10 mouse cellular contexts compared by ENCODE assay signal in genomic region chr4:133423108-133423507, GRCm38 (mm10). TPM values are rescaled to one million over a fixed set of nuclear protein-coding genes. Genes with fewer than 3 reads are reported as not detected.
DNase-seq lines count a peak whose midpoint lies in the region; ATAC-seq and TF ChIP-seq lines count a peak whose summit lies in the region.
"Had no signal": no experiment of that assay in that cellular context is flagged by ENCODE, and none has a peak within 500 bp of the region (broad histone marks: within the 10 kb centered on the region; RNA-seq: fewer than 3 reads in every experiment).

No protein-coding gene starts in this region.

- WGBS in forebrain, embryonic 15.5 days = 47% methylated on average over 6 of the region's 6 CpGs
- 54% methylated on average over 6 of the region's 6 CpGs for WGBS in midbrain, embryonic 12.5 days
- 63% methylated on average over 6 of the region's 6 CpGs for WGBS in thymus, adult 2 months

- TF ChIP-seq POLR2A in thymus, adult 2 months (IDR thresholded peaks at IDR 0.05; ENCODE audit: control insufficient read depth, extremely low read depth, insufficient read depth, low read length, poor library complexity) = no peak

- ATAC-seq in forebrain, embryonic 15.5 days (replicated peaks) = peak; percentile 42; the same call in 1 of the 2 replicates
- 0 out of 2 replicates have a peak, but pooled peaks have one; percentile 41 for ATAC-seq in midbrain, embryonic 12.5 days (ENCODE audit: low FRiP score, low read depth)

- no peaks in the 10 kb centered on the region for H3K9me3 ChIP-seq in forebrain, embryonic 15.5 days
- H3K9me3 ChIP-seq in midbrain, embryonic 12.5 days = no peaks in the 10 kb centered on the region
- H3K9me3 ChIP-seq: heart, embryonic 13.5 days; neural tube, embryonic 12.5 days had no signal

- no peaks in the 10 kb centered on the region for H3K27me3 ChIP-seq in forebrain, embryonic 15.5 days
- H3K27me3 ChIP-seq in midbrain, embryonic 12.5 days = no peaks in the 10 kb centered on the region
- no peaks in the 10 kb centered on the region; the same call in 1 of the 2 replicates for H3K27me3 ChIP-seq in thymus, adult 2 months (ENCODE audit: control insufficient read depth, insufficient read depth, low read length)
- H3K27me3 ChIP-seq: heart, embryonic 13.5 days; neural tube, embryonic 12.5 days had no signal

- H3K4me2 ChIP-seq in forebrain, embryonic 15.5 days (replicated peaks) = no peak overlapping the region
- no peak overlapping the region for H3K4me2 ChIP-seq in midbrain, embryonic 12.5 days (replicated peaks)
- H3K4me2 ChIP-seq: heart, embryonic 13.5 days; neural tube, embryonic 12.5 days had no signal

- H3K4me3 ChIP-seq in forebrain, embryonic 15.5 days = no peak overlapping the region
- no peak overlapping the region for H3K4me3 ChIP-seq in midbrain, embryonic 12.5 days
- no peak overlapping the region for H3K4me3 ChIP-seq in thymus, adult 2 months (ENCODE audit: control insufficient read depth, insufficient read depth, low read length)
- H3K4me3 ChIP-seq: heart, embryonic 13.5 days; neural tube, embryonic 12.5 days had no signal

- peak; percentile 59 for DNase-seq in cerebellum, adult 8-10 months
- DNase-seq in cerebellum, adult 9-11 months = no peak
- DNase-seq in 3T3-L1 (ENCODE audit: low read depth, low spot score) = peak; percentile 52
- peak; percentile 45 for DNase-seq in adrenal gland, postnatal 25 days
- DNase-seq in kidney, postnatal 4 days = peak; percentile 70 to 74
- DNase-seq in thymus, adult 2 months = peak; percentile 50

- no peak overlapping the region for H3K9ac ChIP-seq in forebrain, embryonic 15.5 days (replicated peaks)
- H3K9ac ChIP-seq in midbrain, embryonic 12.5 days (replicated peaks) = no peak overlapping the region
- H3K9ac ChIP-seq: heart, embryonic 13.5 days; neural tube, embryonic 12.5 days had no signal

- H3K36me3 ChIP-seq in forebrain, embryonic 15.5 days = peaks cover 8% of the 10 kb centered on the region; the same call in 1 of the 2 replicates
- peaks cover 31% of the 10 kb centered on the region for H3K36me3 ChIP-seq in midbrain, embryonic 12.5 days
- H3K36me3 ChIP-seq in thymus, adult 2 months (ENCODE audit: control insufficient read depth, insufficient read depth, low read length) = peaks cover 20% of the 10 kb centered on the region

- H3K27ac ChIP-seq in forebrain, embryonic 15.5 days (replicated peaks) = no peak overlapping the region
- H3K27ac ChIP-seq in midbrain, embryonic 12.5 days (replicated peaks) = no peak overlapping the region
- H3K27ac ChIP-seq in thymus, adult 2 months (ENCODE audit: control insufficient read depth, insufficient read depth, low read length) = no peak overlapping the region
- H3K27ac ChIP-seq: heart, embryonic 13.5 days; neural tube, embryonic 12.5 days had no signal

- H3K4me1 ChIP-seq in forebrain, embryonic 15.5 days = no peaks in the 10 kb centered on the region
- H3K4me1 ChIP-seq in midbrain, embryonic 12.5 days = no peaks in the 10 kb centered on the region
- H3K4me1 ChIP-seq in thymus, adult 2 months (replicated peaks; ENCODE audit: control insufficient read depth, insufficient read depth, low read length) = no peaks in the 10 kb centered on the region

- TF ChIP-seq CTCF in thymus, adult 2 months (IDR thresholded peaks at IDR 0.05; ENCODE audit: borderline replicate concordance, control insufficient read depth, extremely low read depth, insufficient read depth, low read length, poor library complexity) = peak; percentile 80; the same call in 1 of the 2 replicates

RNA-seq across cellular contexts. Expression of gene Slc9a1, which starts 53.6 kb away (rescaled TPM):
- 70.4 and 70.7 TPM in 2 replicates for total RNA-seq in adrenal gland, postnatal 25 days (2021)
- polyA plus RNA-seq in forebrain, embryonic 15.5 days (2015; fragmentation: Nextera tagmentation; extraction: Ambion mirVana) = 6.5 and 6.7 TPM in 2 replicates
- 9.0 and 9.2 TPM in 2 replicates for polyA plus RNA-seq in midbrain, embryonic 12.5 days (2016; fragmentation: Nextera tagmentation; extraction: Ambion mirVana)
- 77.9 and 89.8 TPM in 2 replicates for polyA plus RNA-seq in thymus, adult 2 months (2012; rRNA removed)

RNA-seq across cellular contexts. Expression of gene Tent5b, which starts 56.8 kb away (rescaled TPM):
- total RNA-seq in adrenal gland, postnatal 25 days (2021) = 0.76 and 1.2 TPM in 2 replicates
- 0.11 and 0.13 TPM in 2 replicates for polyA plus RNA-seq in forebrain, embryonic 15.5 days (2015; fragmentation: Nextera tagmentation; extraction: Ambion mirVana)
- polyA plus RNA-seq in midbrain, embryonic 12.5 days (2016; fragmentation: Nextera tagmentation; extraction: Ambion mirVana) = 0.13 and 0.60 TPM in 2 replicates
- 0.40 and 0.86 TPM in 2 replicates for polyA plus RNA-seq in thymus, adult 2 months (2012; rRNA removed)
